Mouse (Mus musculus): Measurements from ENCODE around the gene Asic5. TPM values are rescaled to one million over a fixed set of nuclear protein-coding genes. Genes with fewer than 3 reads are reported as not detected.

Gene Asic5
- total RNA-seq, 2 experiments from 2014 or later, result not detected

DNA sequence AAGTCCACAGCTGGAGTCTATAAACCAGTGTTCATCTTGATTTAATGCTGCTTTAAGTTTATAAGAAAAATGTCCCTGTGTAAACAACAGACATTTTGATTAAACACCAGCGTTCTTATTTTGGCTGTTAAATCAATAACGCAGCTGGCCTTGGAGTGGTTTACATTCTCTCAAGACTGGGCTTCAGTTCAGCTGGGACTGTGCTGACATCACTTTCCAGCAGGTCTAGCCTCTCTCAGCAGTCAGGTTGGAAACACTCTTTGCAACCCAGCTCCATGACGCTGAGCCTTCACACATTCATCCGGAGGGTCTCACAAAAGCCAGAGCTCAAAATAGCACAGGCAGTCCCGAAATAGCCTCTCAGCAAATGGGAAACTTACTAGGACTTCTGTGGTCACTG is 75.1 kb downstream of the Asic5 start:
- no peak for DNase-seq (ENCODE audit: low spot score)
- intact Hi-C loops (cut with DNase I), result no loop called here

- intact Hi-C loops (cut with DNase I), result no loop called here
- DNase-seq (ENCODE audit: low spot score), result no peak
Measured at GRCm38 (mm10) chr3:82061402-82062180, 79.5 kb downstream of the Asic5 start.

- intact Hi-C loops (cut with DNase I), result no loop called here
- no peak for DNase-seq (ENCODE audit: low spot score)
Measured at GRCm38 (mm10) chr3:82067830-82068229, 85.7 kb downstream of the Asic5 start.

Other genes with a start within 250 kb of the Asic5 start
- gene Ctso, start 49.7 kb upstream of the Asic5 start, total RNA-seq (2021), result 1 to 10 TPM; 8.1 to 8.3 TPM
- not detected for gene Tdo2, start 6.1 kb upstream of the Asic5 start, total RNA-seq (2021)
- gene Gucy1b1, start 92.4 kb downstream of the Asic5 start, total RNA-seq (2021), result 10 to 100 TPM; 13.0 to 17.8 TPM
- gene Gucy1a1, start 163.5 kb downstream of the Asic5 start, total RNA-seq (2021), result 10 to 100 TPM; 18.9 to 19.3 TPM

All from heart, postnatal 25 days (tissue).